ENCODE assay signal across 16 mouse cellular contexts in the genomic region with DNA sequence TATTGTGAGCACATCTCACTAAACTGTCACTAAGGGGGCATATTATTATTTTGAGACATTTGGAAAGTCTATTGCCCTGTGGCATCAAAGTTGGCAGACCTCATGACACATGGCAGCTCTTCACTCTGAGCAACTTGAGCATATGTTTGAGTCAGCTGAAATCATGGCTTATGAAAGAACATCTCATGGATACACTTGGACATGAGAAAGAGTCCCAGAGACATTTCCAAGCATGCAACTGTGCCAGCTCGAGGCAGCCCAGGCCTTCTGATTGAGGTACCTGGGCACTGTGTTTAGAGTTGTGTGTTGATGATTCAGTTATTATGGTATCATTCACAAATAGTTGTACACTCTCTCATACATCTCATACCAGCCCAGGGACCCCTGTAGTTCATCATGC. TPM values are rescaled to one million over a fixed set of nuclear protein-coding genes. Genes with fewer than 3 reads are reported as not detected.
DNase-seq lines count a peak whose midpoint lies in the region; TF ChIP-seq lines count a peak whose summit lies in the region.
"Had no signal": no experiment of that assay in that cellular context is flagged by ENCODE, and none has a peak within 500 bp of the region (broad histone marks: within the 10 kb centered on the region; RNA-seq: fewer than 3 reads in every experiment).

No protein-coding gene starts in this region.

- H3K27me3 ChIP-seq in cerebellum, adult 2 months (ENCODE audit: control insufficient read depth, insufficient read depth, low read length): no peaks in the 10 kb centered on the region
- H3K27me3 ChIP-seq: embryonic facial prominence, embryonic 13.5 days; forebrain, embryonic 12.5 days; hindbrain, embryonic 12.5 days had no signal

- WGBS in cerebellum, adult 2 months: 17% methylated on average over 1 of the region's 1 CpGs

- peak overlapping the region; percentile 56; the same call in 1 of the 2 replicates for H3K27ac ChIP-seq in cerebellum, adult 2 months (ENCODE audit: insufficient read depth, low read length)
- peak overlapping the region; percentile 81 for H3K27ac ChIP-seq in gastrocnemius, adult 2 months
- H3K27ac ChIP-seq: embryonic facial prominence, embryonic 13.5 days; forebrain, embryonic 12.5 days; heart, embryonic 10.5 days; hindbrain, embryonic 12.5 days had no signal

- peak in 1 of 2 experiments; percentile 55 for DNase-seq in cerebellum, adult 2 months
- no peak for DNase-seq in cerebellum, postnatal 4 days (ENCODE audit: low spot score in 2 of 2)
- DNase-seq in gastrocnemius, adult 2 months: peak; percentile 83
- DNase-seq in gastrocnemius, postnatal 10 days: no peak
- DNase-seq in brain, adult 2 months (ENCODE audit: low read depth, low spot score): peak; percentile 65
- peak; percentile 84 for DNase-seq in skeletal muscle tissue, adult 2 months (ENCODE audit: low read depth, low spot score)
- no peak for DNase-seq in T-cell, adult 2 months (ENCODE audit: low spot score)
- DNase-seq: adrenal gland, postnatal 14 days; heart, adult 18-20 months; heart, postnatal 10 days; heart, postnatal 4 days; kidney, adult 11 months had no signal

- no peak for TF ChIP-seq CTCF in cerebellum, adult 2 months (IDR thresholded peaks at IDR 0.05; ENCODE audit: borderline replicate concordance, insufficient read depth, low read depth, low read length)
- TF ChIP-seq CTCF in gastrocnemius, adult 2 months (IDR thresholded peaks at IDR 0.05): no peak

- intact Hi-C loops in gastrocnemius, adult 2 months (cut with DNase I): no loop called here

- H3K4me3 ChIP-seq in cerebellum, adult 2 months (replicated peaks; ENCODE audit: insufficient read depth, low read depth, low read length): no peak overlapping the region
- no peak overlapping the region for H3K4me3 ChIP-seq in gastrocnemius, adult 2 months
- H3K4me3 ChIP-seq: embryonic facial prominence, embryonic 13.5 days; forebrain, embryonic 12.5 days; heart, embryonic 10.5 days; hindbrain, embryonic 12.5 days had no signal

- peaks cover 38% of the 10 kb centered on the region for H3K4me1 ChIP-seq in cerebellum, adult 2 months (ENCODE audit: control insufficient read depth, insufficient read depth, low read length)

- TF ChIP-seq POLR2A in cerebellum, adult 2 months (IDR thresholded peaks at IDR 0.05; ENCODE audit: borderline replicate concordance, insufficient read depth, low read length): no peak

RNA-seq across cellular contexts. Expression of gene Fbxw11, which starts 47.0 kb away (rescaled TPM):
- 122 and 132 TPM in 2 replicates for polyA plus RNA-seq in cerebellum, adult 2 months (2012; rRNA removed)
- total RNA-seq in gastrocnemius, adult 2 months (2021): 10 to 100 TPM; 56.9 to 68.9 TPM
- total RNA-seq in gastrocnemius, postnatal 10 days (2021): 10 to 100 TPM; 51.7 to 56.8 TPM

Comparison
In these comparisons a context has a peak if more than half of its experiments do, and no peak if none do; other contexts are left out.
1. DNase-seq: peak in gastrocnemius, adult 2 months (single experiment), brain, adult 2 months (single experiment) and skeletal muscle tissue, adult 2 months (single experiment); none in cerebellum, postnatal 4 days (0 of 2), gastrocnemius, postnatal 10 days (single experiment) and T-cell, adult 2 months (single experiment).